Mouse (Mus musculus): ENCODE measurements around the gene Usp5.
"Not testable (repeated sequence)": the region's sequence is repeated elsewhere in the genome, so short reads cannot be mapped to it uniquely, and the experiment has no call there.

Gene Usp5

GRCm38 (mm10) chr6:124839805-124840204 lies 10.5 kb upstream of the Usp5 start:
- DNase-seq, result no peak

- DNase-seq, result peak in 1 of 2 experiments; percentile 41
These were observed 7.1 kb upstream of the Usp5 start for GRCm38 (mm10) chr6:124836411-124836810.

- peak in 1 of 2 experiments; percentile 73 for DNase-seq
These were observed 6.2 kb upstream of the Usp5 start for GRCm38 (mm10) chr6:124835531-124835930.

- DNase-seq, result no peak
These were observed 5.3 kb upstream of the Usp5 start for GRCm38 (mm10) chr6:124834512-124835081.

- no peak for DNase-seq
These were observed 2.4 kb upstream of the Usp5 start for GRCm38 (mm10) chr6:124831649-124832048.

GRCm38 (mm10) chr6:124831199-124831598 lies 1.9 kb upstream of the Usp5 start:
- not testable (repeated sequence) for DNase-seq

- peak; percentile 94 to 95 for DNase-seq
These were observed 766 bp upstream of the Usp5 start for GRCm38 (mm10) chr6:124829799-124830700.

- DNase-seq, result peak; percentile 49 to 72
These were observed 1.1 kb downstream of the Usp5 start for GRCm38 (mm10) chr6:124828101-124828592.

- no peak for DNase-seq
These were observed 7.2 kb downstream of the Usp5 start for GRCm38 (mm10) chr6:124822049-124822448.

- peak in 1 of 2 experiments; percentile 9 for DNase-seq
These were observed 8.4 kb downstream of the Usp5 start for GRCm38 (mm10) chr6:124820891-124821290.

- no peak for DNase-seq
These were observed 11.3 kb downstream of the Usp5 start for GRCm38 (mm10) chr6:124817971-124818370.

GRCm38 (mm10) chr6:124817563-124817962 lies 11.7 kb downstream of the Usp5 start:
- DNase-seq, result peak in 1 of 2 experiments; percentile 21

- DNase-seq, result peak in 1 of 2 experiments; percentile 17
These were observed 12.2 kb downstream of the Usp5 start for GRCm38 (mm10) chr6:124817125-124817524.

GRCm38 (mm10) chr6:124816611-124817010 lies 12.7 kb downstream of the Usp5 start:
- DNase-seq, result peak in 1 of 2 experiments; percentile 11

- DNase-seq, result peak in 1 of 2 experiments; percentile 17
These were observed 14.2 kb downstream of the Usp5 start for GRCm38 (mm10) chr6:124814858-124815774.

GRCm38 (mm10) chr6:124814448-124814847 lies 14.8 kb downstream of the Usp5 start:
- peak in 1 of 2 experiments; percentile 44 for DNase-seq

GRCm38 (mm10) chr6:124813933-124814332 lies 15.4 kb downstream of the Usp5 start, which contains the start of gene Tpi1:
Gene Tpi1 (minus strand): TSS chr6:124814296.
- DNase-seq, result peak; percentile 93 to 94

- peak; percentile 69 to 71 for DNase-seq
These were observed 15.8 kb downstream of the Usp5 start for GRCm38 (mm10) chr6:124813496-124813895.

- DNase-seq, result no peak
These were observed 16.4 kb downstream of the Usp5 start for GRCm38 (mm10) chr6:124812848-124813247.

GRCm38 (mm10) chr6:124811701-124812560 lies 17.4 kb downstream of the Usp5 start:
- no peak for DNase-seq

- no peak for DNase-seq
These were observed 17.9 kb downstream of the Usp5 start for GRCm38 (mm10) chr6:124811403-124811665.
